Comparison of ENCODE assay signal across 17 mouse cellular contexts in the genomic region with DNA sequence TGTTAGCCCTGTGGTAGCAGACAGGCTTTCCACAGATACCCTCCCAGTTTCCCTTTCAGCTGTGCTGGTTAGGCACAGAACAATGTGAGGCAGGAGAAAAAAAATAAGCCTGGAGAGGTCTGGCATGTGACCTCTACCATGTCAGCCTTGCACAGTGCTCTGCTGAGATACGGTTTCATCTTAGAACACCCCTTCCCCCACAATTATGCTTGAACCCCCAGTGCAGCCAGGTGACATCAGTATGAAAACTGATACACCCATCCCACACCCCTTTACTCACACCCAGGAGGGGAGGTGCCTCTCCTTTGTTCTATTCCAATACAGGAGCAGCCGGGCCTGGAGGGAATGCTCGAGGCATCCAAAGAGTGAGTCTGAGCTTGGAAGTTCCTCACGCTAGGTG.
A peak's percentile ranks its signal among the peaks of the same experiment; 100 is the strongest.
DNase-seq lines count a peak whose midpoint lies in the region; ATAC-seq and TF ChIP-seq lines count a peak whose summit lies in the region.
"Had no signal": no experiment of that assay in that cellular context is flagged by ENCODE, and none has a peak within 500 bp of the region (broad histone marks: within the 10 kb centered on the region; RNA-seq: fewer than 3 reads in every experiment).

No protein-coding gene starts in this region.

- H3K27me3 ChIP-seq in heart, embryonic 10.5 days (ENCODE audit: insufficient read depth, poor library complexity, severe bottlenecking) = no peaks in the 10 kb centered on the region
- H3K27me3 ChIP-seq in kidney, postnatal 0 days (ENCODE audit: insufficient read depth, low read length) = no peaks in the 10 kb centered on the region
- no peaks in the 10 kb centered on the region for H3K27me3 ChIP-seq in stomach, embryonic 14.5 days (ENCODE audit: control insufficient read depth, insufficient read depth, low read length)
- H3K27me3 ChIP-seq in stomach, postnatal 0 days (ENCODE audit: control insufficient read depth, insufficient read depth, low read length) = no peaks in the 10 kb centered on the region
- H3K27me3 ChIP-seq in embryonic facial prominence, embryonic 15.5 days = no peaks in the 10 kb centered on the region
- H3K27me3 ChIP-seq: hindbrain, embryonic 13.5 days; lung, embryonic 15.5 days had no signal

- H3K4me3 ChIP-seq in heart, embryonic 10.5 days = no peak overlapping the region
- H3K4me3 ChIP-seq in kidney, postnatal 0 days (replicated peaks; ENCODE audit: low read depth, low read length) = no peak overlapping the region
- H3K4me3 ChIP-seq in stomach, embryonic 14.5 days (ENCODE audit: low read depth, low read length) = no peak overlapping the region
- H3K4me3 ChIP-seq in stomach, postnatal 0 days (ENCODE audit: low read depth, low read length) = no peak overlapping the region
- H3K4me3 ChIP-seq in embryonic facial prominence, embryonic 15.5 days (replicated peaks) = no peak overlapping the region
- H3K4me3 ChIP-seq: hindbrain, embryonic 13.5 days; layer of hippocampus, adult 2 months; lung, embryonic 15.5 days; myocyte had no signal

- intact Hi-C loops in heart, postnatal 36 days (cut with DNase I) = no loop called here

- no peaks in the 10 kb centered on the region for H3K36me3 ChIP-seq in heart, embryonic 10.5 days
- no peaks in the 10 kb centered on the region for H3K36me3 ChIP-seq in kidney, postnatal 0 days (ENCODE audit: insufficient read depth, low read length)
- no peaks in the 10 kb centered on the region for H3K36me3 ChIP-seq in stomach, embryonic 14.5 days (ENCODE audit: control insufficient read depth, insufficient read depth, low read length)
- H3K36me3 ChIP-seq in stomach, postnatal 0 days (ENCODE audit: control insufficient read depth, insufficient read depth, low read length) = no peaks in the 10 kb centered on the region
- H3K36me3 ChIP-seq in embryonic facial prominence, embryonic 15.5 days = no peaks in the 10 kb centered on the region
- H3K36me3 ChIP-seq: G1E; hindbrain, embryonic 13.5 days; lung, embryonic 15.5 days had no signal

- H3K4me1 ChIP-seq in heart, embryonic 10.5 days = peaks cover 25% of the 10 kb centered on the region
- 0 out of 2 replicates have a peak, but pooled peaks cover 10% of the 10 kb centered on the region for H3K4me1 ChIP-seq in kidney, postnatal 0 days (replicated peaks; ENCODE audit: insufficient read depth, low read length)
- no peaks in the 10 kb centered on the region; the same call in 1 of the 2 replicates for H3K4me1 ChIP-seq in stomach, embryonic 14.5 days (ENCODE audit: control insufficient read depth, insufficient read depth, low read length)
- H3K4me1 ChIP-seq in stomach, postnatal 0 days (replicated peaks; ENCODE audit: control insufficient read depth, insufficient read depth) = no peaks in the 10 kb centered on the region
- H3K4me1 ChIP-seq in embryonic facial prominence, embryonic 15.5 days = peaks cover 5% of the 10 kb centered on the region; the same call in 1 of the 2 replicates

- TF ChIP-seq EP300 in stomach, postnatal 0 days (optimal IDR thresholded peaks at IDR 0.05) = no peak

- H3K9ac ChIP-seq in kidney, postnatal 0 days (ENCODE audit: low read depth, low read length) = no peak overlapping the region
- no peak overlapping the region for H3K9ac ChIP-seq in stomach, embryonic 14.5 days (replicated peaks; ENCODE audit: low read depth, low read length)
- H3K9ac ChIP-seq in stomach, postnatal 0 days (ENCODE audit: low read length) = no peak overlapping the region
- no peak overlapping the region for H3K9ac ChIP-seq in embryonic facial prominence, embryonic 15.5 days
- H3K9ac ChIP-seq: hindbrain, embryonic 13.5 days; lung, embryonic 15.5 days had no signal

- WGBS in heart, embryonic 10.5 days = 45% methylated on average over 4 of the region's 4 CpGs
- 40% methylated on average over 4 of the region's 4 CpGs for WGBS in kidney, postnatal 0 days
- WGBS in stomach, embryonic 14.5 days = 38% methylated on average over 4 of the region's 4 CpGs
- WGBS in stomach, postnatal 0 days = 28% methylated on average over 4 of the region's 4 CpGs
- WGBS in embryonic facial prominence, embryonic 15.5 days = 53% methylated on average over 4 of the region's 4 CpGs

- no peak overlapping the region for H3K4me2 ChIP-seq in kidney, postnatal 0 days (ENCODE audit: low read length)
- no peak overlapping the region for H3K4me2 ChIP-seq in stomach, embryonic 14.5 days (replicated peaks; ENCODE audit: low read depth, low read length)
- H3K4me2 ChIP-seq in stomach, postnatal 0 days (replicated peaks; ENCODE audit: low read depth) = no peak overlapping the region
- H3K4me2 ChIP-seq in embryonic facial prominence, embryonic 15.5 days (replicated peaks) = no peak overlapping the region
- H3K4me2 ChIP-seq: hindbrain, embryonic 13.5 days; lung, embryonic 15.5 days had no signal

- no peaks in the 10 kb centered on the region for H3K9me3 ChIP-seq in heart, embryonic 10.5 days
- H3K9me3 ChIP-seq in kidney, postnatal 0 days (replicated peaks; ENCODE audit: low read length) = no peaks in the 10 kb centered on the region
- H3K9me3 ChIP-seq in stomach, embryonic 14.5 days (ENCODE audit: control insufficient read depth, low read depth, low read length) = no peaks in the 10 kb centered on the region
- H3K9me3 ChIP-seq in stomach, postnatal 0 days (ENCODE audit: control insufficient read depth, low read length) = no peaks in the 10 kb centered on the region
- H3K9me3 ChIP-seq in embryonic facial prominence, embryonic 15.5 days (replicated peaks) = no peaks in the 10 kb centered on the region
- H3K9me3 ChIP-seq: hindbrain, embryonic 13.5 days; lung, embryonic 15.5 days had no signal

- no peak for DNase-seq in heart, embryonic 10.5 days (ENCODE audit: low spot score)
- no peak for DNase-seq in heart, postnatal 36 days
- peak; percentile 53 for DNase-seq in kidney, postnatal 0 days (ENCODE audit: low spot score)
- DNase-seq in kidney, adult 11 months = no peak
- DNase-seq in stomach, postnatal 0 days (ENCODE audit: low spot score) = no peak
- DNase-seq in frontal cortex, postnatal 25 days (ENCODE audit: low spot score in 2 of 2) = no peak
- DNase-seq: cerebellum, adult 11 months; cerebellum, postnatal 36 days; liver had no signal

- peak; percentile 40; the same call in 1 of the 2 replicates for ATAC-seq in kidney, postnatal 0 days (replicated peaks; ENCODE audit: low FRiP score, low read depth)
- ATAC-seq in stomach, embryonic 14.5 days (ENCODE audit: insufficient number of reproducible peaks, insufficient read depth, low FRiP score, low read depth) = 0 out of 2 replicates have a peak, but pooled peaks have one; percentile 15
- ATAC-seq in stomach, postnatal 0 days (ENCODE audit: low FRiP score, low TSS enrichment) = no peak
- ATAC-seq in embryonic facial prominence, embryonic 15.5 days (ENCODE audit: insufficient number of reproducible peaks, low FRiP score, low TSS enrichment, low read depth) = peak; percentile 48
- ATAC-seq: intestine, postnatal 0 days had no signal

- no peak for TF ChIP-seq CTCF in kidney, postnatal 0 days (IDR thresholded peaks at IDR 0.05; ENCODE audit: low read depth)
- TF ChIP-seq CTCF in stomach, postnatal 0 days (IDR thresholded peaks at IDR 0.05; ENCODE audit: low read depth) = no peak

- H3K27ac ChIP-seq in heart, embryonic 10.5 days = peak overlapping the region; percentile 72
- no peak overlapping the region for H3K27ac ChIP-seq in kidney, postnatal 0 days
- H3K27ac ChIP-seq in stomach, embryonic 14.5 days (ENCODE audit: low read length) = no peak overlapping the region
- no peak overlapping the region for H3K27ac ChIP-seq in stomach, postnatal 0 days (replicated peaks)
- H3K27ac ChIP-seq in embryonic facial prominence, embryonic 15.5 days (replicated peaks) = no peak overlapping the region
- H3K27ac ChIP-seq: hindbrain, embryonic 13.5 days; layer of hippocampus, adult 2 months; lung, embryonic 15.5 days had no signal
